Mouse (Mus musculus) hindbrain, embryonic 13.5 days (tissue): Measurements from ENCODE around the gene Tgoln1. TPM values are rescaled to one million over a fixed set of nuclear protein-coding genes. Genes with fewer than 3 reads are reported as not detected.

Experiments used
- ATAC-seq: fragments of 200-750 bp; cut with Nextera tagmentation; 2 replicates; pipeline ENCODE4 v1.8.0; 2017; ENCODE audit warnings: moderate TSS enrichment; ENCODE audit not compliant: low FRiP score
- H3K27ac ChIP-seq: fragments of 300-500 bp; sonication (generic); 2 replicates; pipeline ENCODE4 v1.5.1; 2015; ENCODE audit warnings: inconsistent platforms, mild to moderate bottlenecking, moderate library complexity
- H3K27me3 ChIP-seq: fragments of 300-500 bp; sonication (generic); 2 replicates; pipeline ENCODE4 v1.6.1; 2015; ENCODE audit warnings: mild to moderate bottlenecking, inconsistent platforms
- H3K36me3 ChIP-seq: fragments of 300-500 bp; sonication (generic); 2 replicates; pipeline ENCODE4 v1.6.1; 2015; ENCODE audit warnings: mild to moderate bottlenecking, inconsistent platforms
- H3K4me1 ChIP-seq: fragments of 300-500 bp; sonication (generic); replicated peaks from 2 replicates; pipeline ENCODE4 v1.6.1; 2015; ENCODE audit warnings: inconsistent platforms
- H3K4me2 ChIP-seq: fragments of 300-500 bp; sonication (generic); 2 replicates; pipeline ENCODE4 v1.6.1; 2015; ENCODE audit warnings: inconsistent platforms, mild to moderate bottlenecking, moderate library complexity
- H3K4me3 ChIP-seq: fragments of 300-500 bp; sonication (generic); 2 replicates; pipeline ENCODE4 v1.5.1; 2015; ENCODE audit warnings: mild to moderate bottlenecking, inconsistent platforms
- H3K9ac ChIP-seq: fragments of 300-500 bp; sonication (generic); 2 replicates; pipeline ENCODE4 v1.6.1; 2015; ENCODE audit warnings: mild to moderate bottlenecking, inconsistent platforms
- H3K9me3 ChIP-seq: fragments of 300-500 bp; sonication (generic); 2 replicates; pipeline ENCODE4 v1.6.1; 2016; ENCODE audit warnings: inconsistent platforms
- WGBS: fragments of 180-500 bp; shearing (Covaris S2); methylation state at CpG from one replicate; pipeline ENCODE4 v1.1.7; 2015; 5-methylcytosine and 5-hydroxymethylcytosine counted together
- polyA plus RNA-seq: library from polyadenylated mRNA; unstranded; fragments of >200 nt; fragmentation: Nextera tagmentation; extraction: Ambion mirVana; gene quantifications from 2 replicates; pipeline ENCODE4 v1.2.1, GENCODE M21; 2015

Tgoln1 gene
- polyA plus RNA-seq, 1 experiment from 2014 or later: 38.1 TPM

- no peak overlapping the region for H3K4me3 ChIP-seq
- no peak overlapping the region for H3K4me2 ChIP-seq
- H3K27ac ChIP-seq: no peak overlapping the region
- 87% methylated on average over 12 of the region's 12 CpGs for WGBS
- H3K9ac ChIP-seq: no peak overlapping the region
- peaks cover 19% of the 10 kb centered on the region for H3K4me1 ChIP-seq
- no peaks in the 10 kb centered on the region for H3K27me3 ChIP-seq
- H3K36me3 ChIP-seq: peaks cover 23% of the 10 kb centered on the region
- ATAC-seq: no peak
- no peaks in the 10 kb centered on the region for H3K9me3 ChIP-seq
These were observed 16.0 kb downstream of the Tgoln1 start for GRCm38 (mm10) chr6:72600771-72601170.

- no peak for ATAC-seq
- H3K4me1 ChIP-seq: peaks cover 19% of the 10 kb centered on the region
- 84% methylated on average over 6 of the region's 6 CpGs for WGBS
- H3K36me3 ChIP-seq: peaks cover 17% of the 10 kb centered on the region
- H3K9me3 ChIP-seq: no peaks in the 10 kb centered on the region
- no peak overlapping the region for H3K9ac ChIP-seq
- H3K4me3 ChIP-seq: no peak overlapping the region
- no peak overlapping the region for H3K27ac ChIP-seq
- no peak overlapping the region for H3K4me2 ChIP-seq
- no peaks in the 10 kb centered on the region for H3K27me3 ChIP-seq
These were observed 16.6 kb downstream of the Tgoln1 start for GRCm38 (mm10) chr6:72600216-72600615.

- ATAC-seq: no peak; the same call in 1 of the 2 replicates
- Histone ChIP-seq H3K27me3 (no peaks in the 10 kb centered on the region), H3K4me3 (peak overlapping the region; percentile 65), H3K9ac (peak overlapping the region; percentile 82; the same call in 1 of the 2 replicates), H3K9me3 (no peaks in the 10 kb centered on the region), H3K4me2 (peak overlapping the region; percentile 80), H3K4me1 (peaks cover 19% of the 10 kb centered on the region), H3K27ac (peak overlapping the region; percentile 45), H3K36me3 (peaks cover 5% of the 10 kb centered on the region)
- WGBS: 53% methylated on average over 12 of the region's 12 CpGs
These were observed 17.8 kb downstream of the Tgoln1 start for GRCm38 (mm10) chr6:72598791-72599557.

- WGBS: 3% methylated on average over 38 of the region's 38 CpGs
- peak; percentile 95 for ATAC-seq
- H3K4me2 ChIP-seq: peak within 1 kb of the TSS; percentile 80
- H3K9me3 ChIP-seq: no peaks in the 10 kb centered on the region
- H3K4me3 ChIP-seq: peak within 1 kb of the TSS; percentile 65
- no peaks in the 10 kb centered on the region for H3K27me3 ChIP-seq
- H3K36me3 ChIP-seq: peaks cover 4% of the 10 kb centered on the region; the same call in 1 of the 2 replicates
- H3K9ac ChIP-seq: peak within 1 kb of the TSS; percentile 82
- H3K27ac ChIP-seq: peak within 1 kb of the TSS; percentile 62
- H3K4me1 ChIP-seq: peaks cover 19% of the 10 kb centered on the region
These were observed 18.6 kb downstream of the Tgoln1 start, which contains the start of the genes Elmod3 and Retsat for GRCm38 (mm10) chr6:72597956-72598753. Gene Elmod3, minus strand, starts transcription at chr6:72598413. Gene Retsat, plus strand, starts transcription at chr6:72598475.

- H3K4me3 ChIP-seq: peak overlapping the region; percentile 65
- peaks cover 4% of the 10 kb centered on the region; the same call in 1 of the 2 replicates for H3K36me3 ChIP-seq
- peaks cover 19% of the 10 kb centered on the region for H3K4me1 ChIP-seq
- no peak for ATAC-seq
- peak overlapping the region; percentile 82 for H3K9ac ChIP-seq
- no peaks in the 10 kb centered on the region for H3K27me3 ChIP-seq
- 0 out of 2 replicates have a peak overlapping the region, but pooled peaks have one; percentile 62 for H3K27ac ChIP-seq
- no peaks in the 10 kb centered on the region for H3K9me3 ChIP-seq
- peak overlapping the region; percentile 80 for H3K4me2 ChIP-seq
- WGBS: 54% methylated on average over 13 of the region's 13 CpGs
These were observed 19.5 kb downstream of the Tgoln1 start for GRCm38 (mm10) chr6:72597083-72597874.

GRCm38 (mm10) chr6:72593914-72594313 is 22.9 kb downstream of the Tgoln1 start:
- H3K36me3 ChIP-seq: peaks cover 4% of the 10 kb centered on the region; the same call in 1 of the 2 replicates
- WGBS: 73% methylated on average over 5 of the region's 5 CpGs
- H3K4me2 ChIP-seq: no peak overlapping the region
- no peak overlapping the region for H3K27ac ChIP-seq
- no peak overlapping the region for H3K9ac ChIP-seq
- peaks cover 15% of the 10 kb centered on the region for H3K4me1 ChIP-seq
- H3K27me3 ChIP-seq: no peaks in the 10 kb centered on the region
- H3K9me3 ChIP-seq: no peaks in the 10 kb centered on the region
- no peak overlapping the region for H3K4me3 ChIP-seq
- no peak for ATAC-seq

GRCm38 (mm10) chr6:72593011-72593803 is 23.6 kb downstream of the Tgoln1 start:
- Histone ChIP-seq H3K4me1 (peaks cover 11% of the 10 kb centered on the region), H3K36me3 (peaks cover 4% of the 10 kb centered on the region; the same call in 1 of the 2 replicates), H3K4me2 (no peak overlapping the region), H3K27ac (no peak overlapping the region), H3K9me3 (no peaks in the 10 kb centered on the region), H3K27me3 (no peaks in the 10 kb centered on the region), H3K9ac (no peak overlapping the region), H3K4me3 (no peak overlapping the region)
- ATAC-seq: no peak
- 85% methylated on average over 6 of the region's 6 CpGs for WGBS

GRCm38 (mm10) chr6:72590111-72590510 is 26.7 kb downstream of the Tgoln1 start:
- Histone ChIP-seq H3K4me1 (no peaks in the 10 kb centered on the region), H3K27ac (no peak overlapping the region), H3K9ac (no peak overlapping the region), H3K27me3 (no peaks in the 10 kb centered on the region), H3K4me3 (no peak overlapping the region), H3K9me3 (no peaks in the 10 kb centered on the region), H3K4me2 (no peak overlapping the region), H3K36me3 (peaks cover 14% of the 10 kb centered on the region)
- no peak for ATAC-seq

- Histone ChIP-seq H3K9ac (no peak overlapping the region), H3K9me3 (no peaks in the 10 kb centered on the region), H3K27ac (no peak overlapping the region), H3K4me3 (no peak overlapping the region), H3K4me2 (no peak overlapping the region), H3K36me3 (peaks cover 17% of the 10 kb centered on the region), H3K27me3 (no peaks in the 10 kb centered on the region), H3K4me1 (no peaks in the 10 kb centered on the region)
- ATAC-seq: no peak
These were observed 28.5 kb downstream of the Tgoln1 start for GRCm38 (mm10) chr6:72588307-72588706.

GRCm38 (mm10) chr6:72586701-72587100 is 30.1 kb downstream of the Tgoln1 start:
- no peak overlapping the region for H3K27ac ChIP-seq
- H3K9ac ChIP-seq: no peak overlapping the region
- no peaks in the 10 kb centered on the region for H3K9me3 ChIP-seq
- H3K4me2 ChIP-seq: no peak overlapping the region
- no peak for ATAC-seq
- H3K4me3 ChIP-seq: no peak overlapping the region
- H3K27me3 ChIP-seq: no peaks in the 10 kb centered on the region
- H3K4me1 ChIP-seq: no peaks in the 10 kb centered on the region
- WGBS: 79% methylated on average over 3 of the region's 3 CpGs
- peaks cover 17% of the 10 kb centered on the region for H3K36me3 ChIP-seq

GRCm38 (mm10) chr6:72584154-72584553 is 32.6 kb downstream of the Tgoln1 start:
- no peak overlapping the region for H3K9ac ChIP-seq
- ATAC-seq: no peak
- H3K36me3 ChIP-seq: peaks cover 25% of the 10 kb centered on the region
- no peak overlapping the region for H3K4me3 ChIP-seq
- 86% methylated on average over 11 of the region's 11 CpGs for WGBS
- no peaks in the 10 kb centered on the region for H3K9me3 ChIP-seq
- no peak overlapping the region for H3K4me2 ChIP-seq
- no peaks in the 10 kb centered on the region for H3K27me3 ChIP-seq
- H3K4me1 ChIP-seq: no peaks in the 10 kb centered on the region
- no peak overlapping the region for H3K27ac ChIP-seq
